Mouse (Mus musculus): ENCODE measurements around the gene Poldip2. TPM values are rescaled to one million over a fixed set of nuclear protein-coding genes. Genes with fewer than 3 reads are reported as not detected.

The Poldip2 gene
- total and polyA plus RNA-seq, 2 experiments from 2014 or later, result 134 to 165 TPM

- Histone ChIP-seq H3K36me3 (ENCODE audit: insufficient read depth, low read length) (peaks cover 12% of the 10 kb centered on the region), H3K4me3 (ENCODE audit: low read length) (no peak overlapping the region), H3K27ac (no peak overlapping the region), H3K27me3 (ENCODE audit: insufficient read depth, low read length) (no peaks in the 10 kb centered on the region), H3K9me3 (ENCODE audit: low read length) (no peaks in the 10 kb centered on the region), H3K4me1 (ENCODE audit: insufficient read depth, low read length) (no peaks in the 10 kb centered on the region), H3K9ac (replicated peaks; ENCODE audit: low read length) (no peak overlapping the region), H3K4me2 (ENCODE audit: low read depth, low read length) (no peak overlapping the region)
- DNase-seq (ENCODE audit: low spot score) (peak; percentile 85), ATAC-seq (peak; percentile 28; the same call in 1 of the 2 replicates)
- WGBS, result 6% methylated on average over 8 of the region's 8 CpGs
- TF ChIP-seq CTCF (IDR thresholded peaks at IDR 0.05; ENCODE audit: low read depth), result peak; percentile 94
These were observed 23.8 kb upstream of the Poldip2 start for GRCm38 (mm10) chr11:78488168-78488567.

- Histone ChIP-seq H3K4me1 (ENCODE audit: insufficient read depth, low read length) (peaks cover 1% of the 10 kb centered on the region; the same call in 1 of the 2 replicates), H3K27ac (peak overlapping the region; percentile 41; the same call in 1 of the 2 replicates), H3K4me2 (ENCODE audit: low read depth, low read length) (peak overlapping the region; percentile 56), H3K9me3 (ENCODE audit: low read length) (no peaks in the 10 kb centered on the region), H3K4me3 (ENCODE audit: low read length) (peak overlapping the region; percentile 30), H3K36me3 (ENCODE audit: insufficient read depth, low read length) (peaks cover 9% of the 10 kb centered on the region), H3K27me3 (ENCODE audit: insufficient read depth, low read length) (no peaks in the 10 kb centered on the region), H3K9ac (replicated peaks; ENCODE audit: low read length) (peak overlapping the region; percentile 44)
- TF ChIP-seq CTCF (IDR thresholded peaks at IDR 0.05; ENCODE audit: low read depth), result peak; percentile 61
- peak; percentile 84 for ATAC-seq
- 8% methylated on average over 45 of the region's 48 CpGs for WGBS
- DNase-seq (ENCODE audit: low spot score), result peak; percentile 86
These were observed 21.2 kb upstream of the Poldip2 start for GRCm38 (mm10) chr11:78490781-78491241.

DNA sequence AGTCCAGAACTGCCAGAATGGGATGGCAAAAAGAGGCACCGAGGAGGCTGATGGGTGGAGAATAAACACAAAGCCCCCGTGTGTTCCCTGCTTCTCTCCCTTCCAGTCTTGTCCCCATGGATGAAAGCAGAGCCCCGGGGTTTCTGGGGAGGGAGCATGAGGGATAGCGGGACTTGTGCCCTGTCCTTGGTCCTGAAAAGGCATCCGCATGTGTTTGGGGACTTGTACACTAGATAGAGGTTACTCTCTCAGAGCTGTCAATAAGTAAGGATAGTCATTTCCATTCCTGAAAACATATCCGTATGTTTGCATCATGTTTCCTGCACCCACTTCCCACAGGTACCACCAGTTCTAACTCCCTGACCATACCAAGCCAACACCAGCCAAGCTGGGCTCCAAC lies 16.1 kb upstream of the Poldip2 start:
- 5% methylated on average over 6 of the region's 6 CpGs for WGBS
- no peak overlapping the region for H3K27ac ChIP-seq
- peak overlapping the region; percentile 3; the same call in 1 of the 2 replicates for H3K9ac ChIP-seq (replicated peaks; ENCODE audit: low read length)
- ATAC-seq (no peak), DNase-seq (ENCODE audit: low spot score) (peak; percentile 44)
- H3K4me1 ChIP-seq (ENCODE audit: insufficient read depth, low read length), result peaks cover 4% of the 10 kb centered on the region; the same call in 1 of the 2 replicates
- H3K36me3 ChIP-seq (ENCODE audit: insufficient read depth, low read length), result no peaks in the 10 kb centered on the region
- no peak for TF ChIP-seq CTCF (IDR thresholded peaks at IDR 0.05; ENCODE audit: low read depth)
- H3K27me3 ChIP-seq (ENCODE audit: insufficient read depth, low read length), result no peaks in the 10 kb centered on the region
- H3K4me3 ChIP-seq (ENCODE audit: low read length), result peak overlapping the region; percentile 70
- no peaks in the 10 kb centered on the region for H3K9me3 ChIP-seq (ENCODE audit: low read length)
- H3K4me2 ChIP-seq (ENCODE audit: low read depth, low read length), result peak overlapping the region; percentile 79

GRCm38 (mm10) chr11:78497071-78497541 lies 14.9 kb upstream of the Poldip2 start:
- Histone ChIP-seq H3K4me1 (ENCODE audit: insufficient read depth, low read length) (peaks cover 4% of the 10 kb centered on the region; the same call in 1 of the 2 replicates), H3K36me3 (ENCODE audit: insufficient read depth, low read length) (no peaks in the 10 kb centered on the region), H3K27ac (peak overlapping the region; percentile 94), H3K9me3 (ENCODE audit: low read length) (no peaks in the 10 kb centered on the region), H3K4me2 (ENCODE audit: low read depth, low read length) (peak overlapping the region; percentile 79), H3K27me3 (ENCODE audit: insufficient read depth, low read length) (no peaks in the 10 kb centered on the region), H3K4me3 (ENCODE audit: low read length) (peak overlapping the region; percentile 70), H3K9ac (replicated peaks; ENCODE audit: low read length) (peak overlapping the region; percentile 76)
- DNase-seq (ENCODE audit: low spot score) (peak; percentile 79), ATAC-seq (peak; percentile 77)
- WGBS, result under 1% methylated on average over 43 of the region's 44 CpGs
- TF ChIP-seq CTCF (IDR thresholded peaks at IDR 0.05; ENCODE audit: low read depth), result no peak

DNA sequence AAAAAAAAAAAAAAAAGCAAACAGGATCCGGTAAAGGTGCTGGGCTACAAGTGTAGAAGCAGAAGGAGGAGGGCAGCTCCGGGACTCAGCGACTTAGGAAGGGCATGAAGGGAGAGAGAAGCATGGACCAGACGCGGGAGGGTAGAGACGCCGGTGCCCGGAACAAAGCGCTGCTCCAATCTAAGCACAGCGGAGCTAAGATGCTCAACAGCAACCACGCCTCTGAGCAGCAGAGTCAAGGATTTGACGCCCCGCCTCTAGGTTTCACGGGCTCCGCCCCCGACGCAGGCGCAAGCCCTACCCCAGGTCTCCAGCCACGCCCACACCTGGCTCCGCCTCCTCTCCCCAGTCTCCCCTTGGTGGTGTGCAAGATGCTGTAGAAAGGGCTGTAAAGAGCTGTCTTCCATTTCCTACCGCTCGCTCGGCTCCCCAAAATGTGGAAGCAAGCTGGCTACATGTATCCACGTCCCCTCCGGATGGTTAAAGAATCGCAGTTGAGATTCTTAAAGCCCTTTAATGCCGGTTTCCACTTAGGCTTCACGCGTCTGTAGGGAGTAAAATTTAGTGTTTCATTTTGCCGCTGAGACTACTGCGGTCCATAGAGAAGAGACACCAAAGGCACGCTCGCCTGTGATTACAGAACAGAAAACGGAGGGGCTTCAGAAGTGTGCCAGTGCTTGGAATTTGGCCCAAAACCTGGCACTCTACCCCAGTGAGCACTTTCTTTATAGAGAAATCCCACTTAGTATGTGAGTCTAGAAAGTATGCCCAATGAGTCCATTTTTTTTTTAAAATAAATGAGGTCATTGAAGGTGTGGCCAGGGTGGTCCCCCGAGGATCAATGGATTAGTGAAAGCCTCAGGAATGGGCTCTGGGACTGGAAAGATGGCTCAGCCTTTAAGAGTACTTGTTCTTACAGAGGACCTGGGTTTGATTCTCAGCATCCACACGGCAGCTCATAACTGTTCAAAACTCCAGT lies 14.2 kb upstream of the Poldip2 start, which contains the start of gene Sarm1:
Sarm1 (minus strand) TSS at position 211 of the 979 bp plus-strand sequence.
- peaks cover 4% of the 10 kb centered on the region; the same call in 1 of the 2 replicates for H3K4me1 ChIP-seq (ENCODE audit: insufficient read depth, low read length)
- ATAC-seq, result peak; percentile 97
- 2% methylated on average over 36 of the region's 36 CpGs for WGBS

GRCm38 (mm10) chr11:78499004-78499403 lies 13.0 kb upstream of the Poldip2 start, which contains the start of gene Vtn:
Gene Vtn (plus strand): TSS chr11:78499091.
- Histone ChIP-seq H3K27me3 (ENCODE audit: insufficient read depth, low read length) (no peaks in the 10 kb centered on the region), H3K9me3 (ENCODE audit: low read length) (no peaks in the 10 kb centered on the region), H3K36me3 (ENCODE audit: insufficient read depth, low read length) (no peaks in the 10 kb centered on the region), H3K4me2 (ENCODE audit: low read depth, low read length) (peak within 1 kb of the TSS; percentile 79), H3K4me1 (ENCODE audit: insufficient read depth, low read length) (peaks cover 4% of the 10 kb centered on the region; the same call in 1 of the 2 replicates), H3K4me3 (ENCODE audit: low read length) (peak within 1 kb of the TSS; percentile 70), H3K9ac (replicated peaks; ENCODE audit: low read length) (peak within 1 kb of the TSS; percentile 76), H3K27ac (peak within 1 kb of the TSS; percentile 94)
- TF ChIP-seq CTCF (IDR thresholded peaks at IDR 0.05; ENCODE audit: low read depth), result no peak
- ATAC-seq (no peak), DNase-seq (ENCODE audit: low spot score) (no peak)
- 61% methylated on average over 7 of the region's 7 CpGs for WGBS

More for the DNA sequence above, 14.2 kb upstream of the Poldip2 start, which contains the start of gene Sarm1:
- Histone ChIP-seq H3K4me3 (ENCODE audit: low read length) (peak within 1 kb of the TSS; percentile 70), H3K36me3 (ENCODE audit: insufficient read depth, low read length) (no peaks in the 10 kb centered on the region), H3K27me3 (ENCODE audit: insufficient read depth, low read length) (no peaks in the 10 kb centered on the region), H3K27ac (peak within 1 kb of the TSS; percentile 94), H3K9me3 (ENCODE audit: low read length) (no peaks in the 10 kb centered on the region), H3K4me2 (ENCODE audit: low read depth, low read length) (peak within 1 kb of the TSS; percentile 79), H3K9ac (replicated peaks; ENCODE audit: low read length) (peak within 1 kb of the TSS; percentile 76)
- DNase-seq (ENCODE audit: low spot score), result peak; percentile 99
- no peak for TF ChIP-seq CTCF (IDR thresholded peaks at IDR 0.05; ENCODE audit: low read depth)

Measured in hindbrain, postnatal 0 days (tissue).